Mouse (Mus musculus) stomach, postnatal 0 days (tissue): ENCODE data around the gene Cdk14.

Experiments used
- CTCF ChIP-seq: IDR thresholded peaks from 2 replicates; pipeline ENCODE4 v1.5.1; 2016; ENCODE audit warnings: antibody characterized with exemption, low read depth, mild to moderate bottlenecking, moderate library complexity
- EP300 ChIP-seq: optimal IDR thresholded peaks from 2 replicates; pipeline ENCODE3; 2016; ENCODE audit warnings: antibody characterized with exemption

DNA sequence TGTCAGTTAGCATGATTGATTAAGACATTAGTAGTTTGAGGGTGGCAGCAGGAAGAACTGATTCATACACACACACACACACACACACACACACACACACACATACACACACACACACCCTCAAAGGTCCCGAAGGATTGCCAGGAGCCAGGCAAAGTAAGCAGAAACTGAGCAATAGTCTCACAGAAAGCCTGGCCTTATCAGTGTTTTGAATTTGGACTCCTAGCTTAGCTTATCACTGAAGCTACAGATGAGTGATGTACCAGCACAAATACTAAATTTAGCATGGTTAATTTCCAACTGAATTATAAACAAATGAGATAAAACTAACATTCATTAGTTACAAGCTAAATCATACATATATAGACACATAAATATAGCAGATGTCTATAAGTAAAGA, 230.5 kb downstream of the Cdk14 start:
- TF ChIP-seq CTCF (no peak), EP300 (no peak)
